Mouse (Mus musculus) intestine, embryonic 15.5 days (tissue): Measurements from ENCODE around the gene P2ry13. TPM values are rescaled to one million over a fixed set of nuclear protein-coding genes. Genes with fewer than 3 reads are reported as not detected.

Experiments
- ATAC-seq: fragments of 200-750 bp; cut with Nextera tagmentation; 2 replicates; pipeline ENCODE4 v1.8.0; 2017; ENCODE audit warnings: moderate TSS enrichment, moderate library complexity
- H3K27ac ChIP-seq: fragments of 300-500 bp; sonication (generic); 2 replicates; pipeline ENCODE4 v1.5.1; 2015; ENCODE audit warnings: mild to moderate bottlenecking, inconsistent platforms
- H3K27me3 ChIP-seq: fragments of 300-500 bp; sonication (generic); replicated peaks from 2 replicates; pipeline ENCODE4 v1.6.1; 2015; ENCODE audit warnings: inconsistent platforms
- H3K36me3 ChIP-seq: fragments of 300-500 bp; sonication (generic); 2 replicates; pipeline ENCODE4 v1.6.1; 2015; ENCODE audit warnings: inconsistent platforms
- H3K4me1 ChIP-seq: fragments of 300-500 bp; sonication (generic); replicated peaks from 2 replicates; pipeline ENCODE4 v1.6.1; 2015; ENCODE audit warnings: inconsistent platforms
- H3K4me2 ChIP-seq: fragments of 300-500 bp; sonication (generic); replicated peaks from 2 replicates; pipeline ENCODE4 v1.6.1; 2015; ENCODE audit warnings: mild to moderate bottlenecking, inconsistent platforms
- H3K4me3 ChIP-seq: fragments of 300-500 bp; sonication (generic); replicated peaks from 2 replicates; pipeline ENCODE4 v1.5.1; 2015; ENCODE audit warnings: inconsistent platforms
- H3K9ac ChIP-seq: fragments of 300-500 bp; sonication (generic); 2 replicates; pipeline ENCODE4 v1.6.1; 2015; ENCODE audit warnings: inconsistent platforms
- H3K9me3 ChIP-seq: fragments of 300-500 bp; sonication (generic); 2 replicates; pipeline ENCODE4 v1.6.1; 2016; ENCODE audit warnings: inconsistent platforms
- WGBS: fragments of 180-500 bp; shearing (Covaris S2); methylation state at CpG from one replicate; pipeline ENCODE4 v1.1.7; 2015; 5-methylcytosine and 5-hydroxymethylcytosine counted together
- polyA plus RNA-seq: library from polyadenylated mRNA; unstranded; fragments of >200 nt; fragmentation: Nextera tagmentation; extraction: Ambion mirVana; gene quantifications from 2 replicates; pipeline ENCODE4 v1.2.1, GENCODE M21; 2015

Gene P2ry13
- polyA plus RNA-seq, 1 experiment from 2014 or later: 1.2 TPM

DNA sequence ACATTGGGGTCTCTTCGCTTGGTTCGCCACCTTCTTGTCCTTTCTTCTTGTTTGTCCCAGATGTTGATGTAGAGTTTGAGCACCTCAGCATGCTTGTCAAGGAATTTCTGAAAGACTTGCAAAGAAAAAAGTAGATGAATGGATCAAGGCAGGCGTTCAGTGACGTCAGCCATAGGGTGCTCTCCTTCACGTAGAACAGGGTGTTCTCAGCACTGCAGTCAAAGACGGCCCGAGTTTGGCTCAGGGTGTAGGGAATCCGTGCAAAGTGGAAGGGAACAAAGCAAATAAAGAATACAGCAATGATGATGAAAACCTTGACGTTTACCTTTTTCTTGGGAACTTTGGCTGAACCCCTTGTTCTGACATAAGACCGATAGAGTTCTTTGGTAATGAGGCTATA, 6.5 kb upstream of the P2ry13 start:
- H3K4me3 ChIP-seq: no peak overlapping the region
- no peak overlapping the region for H3K9ac ChIP-seq
- WGBS: 89% methylated on average over 10 of the region's 10 CpGs
- no peaks in the 10 kb centered on the region for H3K36me3 ChIP-seq
- no peaks in the 10 kb centered on the region for H3K4me1 ChIP-seq
- H3K4me2 ChIP-seq: no peak overlapping the region
- no peak for ATAC-seq
- H3K9me3 ChIP-seq: no peaks in the 10 kb centered on the region
- H3K27me3 ChIP-seq: no peaks in the 10 kb centered on the region
- H3K27ac ChIP-seq: no peak overlapping the region

GRCm38 (mm10) chr3:59212404-59212803, 1.7 kb upstream of the P2ry13 start:
- Histone ChIP-seq H3K4me2 (no peak overlapping the region), H3K27ac (no peak overlapping the region)
- no peak for ATAC-seq

GRCm38 (mm10) chr3:59211784-59212183, 1.1 kb upstream of the P2ry13 start:
- H3K4me1 ChIP-seq: 0 out of 2 replicates have a peak, but pooled peaks cover 3% of the 10 kb centered on the region
- no peak for ATAC-seq
- 86% methylated on average over 8 of the region's 8 CpGs for WGBS
- no peaks in the 10 kb centered on the region for H3K27me3 ChIP-seq
- H3K9me3 ChIP-seq: no peaks in the 10 kb centered on the region
- no peak overlapping the region for H3K4me2 ChIP-seq
- no peaks in the 10 kb centered on the region for H3K36me3 ChIP-seq
- H3K9ac ChIP-seq: no peak overlapping the region
- no peak overlapping the region for H3K27ac ChIP-seq
- no peak overlapping the region for H3K4me3 ChIP-seq

More at GRCm38 (mm10) chr3:59212404-59212803, 1.7 kb upstream of the P2ry13 start:
- no peak overlapping the region for H3K4me3 ChIP-seq
- H3K27me3 ChIP-seq: no peaks in the 10 kb centered on the region
- H3K9ac ChIP-seq: no peak overlapping the region
- no peaks in the 10 kb centered on the region for H3K9me3 ChIP-seq
- 0 out of 2 replicates have a peak, but pooled peaks cover 3% of the 10 kb centered on the region for H3K4me1 ChIP-seq
- H3K36me3 ChIP-seq: no peaks in the 10 kb centered on the region

DNA sequence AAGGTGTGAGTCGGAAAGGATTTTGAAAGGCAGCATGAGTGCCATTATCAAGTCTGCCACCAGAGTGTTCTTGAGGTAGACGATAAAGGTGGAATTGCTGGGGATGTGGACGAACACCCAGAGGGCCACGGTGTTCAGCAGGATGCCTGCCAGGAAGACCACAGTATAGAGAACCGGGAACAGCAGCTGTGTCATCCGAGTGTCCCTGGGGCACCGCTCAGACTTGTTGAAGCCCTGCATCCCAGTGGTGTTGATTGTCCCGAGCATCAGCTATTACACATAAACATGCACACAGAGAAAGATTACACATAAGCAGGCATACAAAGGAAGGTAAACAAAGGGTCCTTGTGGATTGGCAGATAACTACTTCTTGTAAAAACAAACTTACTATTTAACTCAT, 593 bp downstream of the P2ry13 start:
- Histone ChIP-seq H3K9me3 (no peaks in the 10 kb centered on the region), H3K4me2 (no peak overlapping the region), H3K27me3 (no peaks in the 10 kb centered on the region), H3K4me1 (0 out of 2 replicates have a peak, but pooled peaks cover 3% of the 10 kb centered on the region), H3K9ac (no peak overlapping the region), H3K4me3 (no peak overlapping the region), H3K27ac (no peak overlapping the region), H3K36me3 (no peaks in the 10 kb centered on the region)
- ATAC-seq: no peak
- 72% methylated on average over 8 of the region's 8 CpGs for WGBS

DNA sequence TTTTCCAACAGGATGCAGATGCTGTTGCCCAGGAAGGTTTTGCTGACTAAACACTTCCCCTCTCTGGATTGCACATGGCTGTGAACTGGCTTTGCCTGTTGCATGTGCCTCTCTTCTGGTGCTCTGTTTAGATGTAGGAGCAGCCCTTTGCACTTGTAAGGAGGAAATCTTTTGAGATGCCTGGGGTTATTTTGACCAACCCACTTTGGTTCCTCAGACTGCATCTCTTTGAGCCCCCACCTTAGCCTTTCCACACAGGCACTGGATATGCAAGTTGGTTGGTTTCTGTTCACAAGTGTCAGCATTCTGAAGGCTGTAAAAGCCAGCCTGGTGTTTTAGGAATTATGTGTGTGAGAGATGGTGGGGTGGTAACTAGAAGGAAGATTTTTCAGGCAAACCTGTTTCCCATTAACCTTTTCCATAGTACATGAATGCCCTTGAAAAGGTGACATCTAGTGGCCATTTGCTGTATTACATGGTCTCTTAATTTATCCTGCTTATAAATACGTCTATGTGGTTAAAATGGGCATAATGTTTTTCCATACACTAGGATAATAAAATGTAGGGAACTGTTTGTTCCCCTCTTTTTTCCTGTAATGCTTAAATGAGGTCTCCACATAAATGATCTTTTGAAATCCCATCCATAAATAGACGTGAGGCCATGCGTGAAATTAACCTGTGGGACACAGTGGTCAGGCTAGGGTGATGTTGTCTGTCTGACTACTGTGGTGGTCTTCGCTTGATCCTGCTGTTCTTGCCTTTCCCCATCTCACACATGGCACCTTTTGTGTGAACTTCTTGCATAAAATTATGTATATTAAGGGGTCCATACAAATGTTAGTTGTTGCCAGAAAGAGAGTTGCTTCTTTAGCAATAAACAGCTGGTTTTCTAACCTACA, 1.8 kb downstream of the P2ry13 start:
- WGBS: 68% methylated on average over 4 of the region's 4 CpGs
- Histone ChIP-seq H3K27me3 (no peaks in the 10 kb centered on the region), H3K4me3 (no peak overlapping the region), H3K27ac (no peak overlapping the region), H3K4me2 (no peak overlapping the region), H3K9me3 (no peaks in the 10 kb centered on the region), H3K9ac (no peak overlapping the region), H3K36me3 (no peaks in the 10 kb centered on the region), H3K4me1 (0 out of 2 replicates have a peak, but pooled peaks cover 3% of the 10 kb centered on the region)
- peak; percentile 28 for ATAC-seq

- H3K4me1 ChIP-seq: 0 out of 2 replicates have a peak, but pooled peaks cover 3% of the 10 kb centered on the region
- H3K4me2 ChIP-seq: no peak overlapping the region
- no peaks in the 10 kb centered on the region for H3K27me3 ChIP-seq
- WGBS: 86% methylated on average over 4 of the region's 4 CpGs
- H3K9ac ChIP-seq: no peak overlapping the region
- H3K36me3 ChIP-seq: no peaks in the 10 kb centered on the region
- no peaks in the 10 kb centered on the region for H3K9me3 ChIP-seq
- H3K27ac ChIP-seq: no peak overlapping the region
- no peak overlapping the region for H3K4me3 ChIP-seq
- ATAC-seq: no peak
Observed at GRCm38 (mm10) chr3:59205941-59206340, 4.7 kb downstream of the P2ry13 start.

DNA sequence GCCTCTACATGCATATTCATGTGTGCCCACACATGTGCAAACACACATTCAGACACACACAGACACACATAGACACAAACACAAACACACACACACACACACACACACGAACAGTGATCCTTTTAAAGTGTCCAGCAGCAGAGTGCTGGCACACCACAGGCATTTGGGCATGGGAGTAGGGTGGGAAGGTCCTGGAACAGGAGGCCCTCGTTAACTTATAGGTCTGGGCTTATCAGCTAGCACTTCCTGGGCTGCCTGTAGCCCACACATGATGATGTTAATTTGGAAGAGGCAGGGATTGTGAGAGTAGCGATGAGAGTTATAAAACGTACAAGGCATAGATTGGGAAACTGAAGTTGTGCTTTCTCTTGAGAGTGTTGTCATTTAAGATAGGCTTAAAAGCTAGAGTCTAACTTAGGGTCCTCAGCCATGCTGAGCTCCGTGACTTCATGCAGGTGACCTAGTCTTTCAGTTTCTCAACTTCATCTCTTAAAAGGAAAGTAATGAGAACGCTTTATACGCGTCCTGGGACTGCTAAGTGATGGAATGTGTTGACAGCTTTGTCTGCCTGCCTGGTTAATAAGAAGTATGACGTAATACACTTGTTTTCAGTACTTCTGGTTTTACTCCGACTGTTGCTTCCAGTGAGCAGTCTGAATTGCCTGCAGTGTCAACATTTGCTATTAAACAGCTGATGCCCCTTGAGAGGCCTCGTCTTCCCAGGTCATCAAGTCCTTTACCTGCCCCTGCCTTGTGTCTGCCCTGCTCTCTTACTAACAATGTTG, 5.8 kb downstream of the P2ry13 start:
- Histone ChIP-seq H3K4me1 (0 out of 2 replicates have a peak, but pooled peaks cover 3% of the 10 kb centered on the region), H3K4me3 (no peak overlapping the region), H3K4me2 (no peak overlapping the region), H3K9ac (no peak overlapping the region), H3K27ac (no peak overlapping the region), H3K27me3 (no peaks in the 10 kb centered on the region), H3K9me3 (no peaks in the 10 kb centered on the region), H3K36me3 (no peaks in the 10 kb centered on the region)
- no peak for ATAC-seq
- 54% methylated on average over 11 of the region's 11 CpGs for WGBS

DNA sequence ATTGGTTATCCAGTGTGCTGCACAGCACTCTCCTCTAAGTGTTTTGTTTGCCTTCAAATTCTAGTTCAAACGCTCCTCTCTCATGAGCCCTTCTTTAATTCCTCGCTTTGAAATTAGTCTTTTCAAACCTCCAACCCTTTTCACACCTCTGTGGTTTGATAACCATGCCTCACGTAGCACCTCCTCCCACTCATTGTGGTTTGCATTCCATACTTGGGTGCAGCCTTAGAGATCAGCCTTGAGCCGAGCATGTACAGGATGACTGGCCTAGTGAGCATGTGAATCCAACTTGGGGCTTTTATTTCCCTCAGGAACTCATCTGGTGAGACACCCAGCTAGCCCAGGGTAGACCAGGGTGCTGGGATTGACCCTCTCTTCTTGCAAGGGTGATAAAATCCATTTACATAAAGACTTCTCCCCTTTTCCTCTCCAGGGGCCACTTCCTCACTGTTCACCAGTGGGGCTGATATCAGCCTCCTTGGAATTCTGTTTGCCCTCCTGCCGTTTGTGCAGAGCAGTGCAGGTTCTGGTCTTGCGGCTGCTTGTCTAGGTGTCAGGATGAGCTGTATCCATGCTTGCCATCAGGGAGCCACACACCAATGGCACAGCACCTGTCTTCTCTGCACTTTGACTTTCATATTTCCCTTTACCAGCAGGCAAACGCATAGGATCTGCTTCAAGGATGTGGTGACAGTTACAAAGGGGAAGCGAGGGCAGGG, 6.7 kb downstream of the P2ry13 start:
- no peak overlapping the region for H3K27ac ChIP-seq
- no peaks in the 10 kb centered on the region for H3K36me3 ChIP-seq
- H3K4me2 ChIP-seq: no peak overlapping the region
- WGBS: 68% methylated on average over 8 of the region's 8 CpGs
- H3K4me3 ChIP-seq: no peak overlapping the region
- H3K9ac ChIP-seq: no peak overlapping the region
- H3K4me1 ChIP-seq: 0 out of 2 replicates have a peak, but pooled peaks cover 3% of the 10 kb centered on the region
- H3K9me3 ChIP-seq: no peaks in the 10 kb centered on the region
- ATAC-seq: no peak
- no peaks in the 10 kb centered on the region for H3K27me3 ChIP-seq

- Histone ChIP-seq H3K4me2 (no peak overlapping the region), H3K36me3 (no peaks in the 10 kb centered on the region), H3K9me3 (no peaks in the 10 kb centered on the region), H3K27ac (no peak overlapping the region), H3K4me1 (no peaks in the 10 kb centered on the region), H3K9ac (no peak overlapping the region), H3K4me3 (no peak overlapping the region), H3K27me3 (no peaks in the 10 kb centered on the region)
- ATAC-seq: no peak
- 80% methylated on average over 4 of the region's 4 CpGs for whole genome bisulfite sequencing
Observed at GRCm38 (mm10) chr3:59197329-59197948, 13.2 kb downstream of the P2ry13 start.

DNA sequence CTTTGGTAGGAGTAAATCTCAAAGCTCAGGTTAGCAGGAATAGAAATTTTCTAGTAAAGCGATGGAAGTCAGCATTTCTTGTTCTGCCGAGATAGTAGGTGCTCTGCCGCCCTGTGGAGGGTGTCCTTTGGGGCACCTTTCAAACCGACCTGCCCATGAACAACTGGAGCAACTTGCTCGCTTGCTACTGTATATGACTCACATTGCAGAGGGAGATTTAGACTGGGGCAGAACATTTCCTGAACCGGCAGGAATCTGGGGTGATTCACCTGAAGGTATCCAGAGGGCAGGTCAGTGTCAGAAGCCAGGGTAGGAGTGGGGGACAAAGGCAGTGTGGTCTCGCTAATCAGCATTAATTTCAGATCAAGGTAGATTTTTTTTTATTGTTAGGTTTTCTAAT, 15.7 kb downstream of the P2ry13 start, which contains the start of gene Gpr87:
Gene Gpr87, minus strand, starts transcription at position 167 of the 400 bp plus-strand sequence.
- no peaks in the 10 kb centered on the region for H3K4me1 ChIP-seq
- no peak within 1 kb of the TSS for H3K27ac ChIP-seq
- no peak within 1 kb of the TSS for H3K4me2 ChIP-seq
- no peak within 1 kb of the TSS for H3K4me3 ChIP-seq
- H3K9ac ChIP-seq: no peak within 1 kb of the TSS
- 84% methylated on average over 7 of the region's 7 CpGs for WGBS
- no peak for ATAC-seq
- no peaks in the 10 kb centered on the region for H3K27me3 ChIP-seq
- H3K36me3 ChIP-seq: no peaks in the 10 kb centered on the region
- H3K9me3 ChIP-seq: no peaks in the 10 kb centered on the region

DNA sequence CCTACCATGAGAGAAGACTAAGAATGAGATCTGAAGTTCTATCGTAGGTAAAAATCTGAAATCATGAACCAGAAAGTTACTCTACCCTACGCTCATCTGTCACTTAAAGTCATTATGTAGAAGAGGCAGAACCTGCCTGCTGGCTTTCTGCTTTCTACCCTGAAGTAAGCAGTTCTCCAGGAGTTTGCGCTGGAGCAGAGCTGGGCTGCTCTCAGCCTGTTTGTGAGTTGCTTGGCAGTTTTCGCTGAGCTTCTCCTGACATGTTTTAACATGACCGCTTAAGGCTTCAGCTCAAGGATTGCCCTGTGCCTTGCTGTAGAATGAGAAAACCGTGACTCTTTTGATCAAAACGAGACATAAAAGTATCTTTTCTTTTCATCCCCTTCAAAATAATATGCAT, 16.6 kb downstream of the P2ry13 start:
- H3K9me3 ChIP-seq: no peaks in the 10 kb centered on the region
- H3K4me2 ChIP-seq: no peak overlapping the region
- WGBS: 89% methylated on average over 7 of the region's 7 CpGs
- no peaks in the 10 kb centered on the region for H3K4me1 ChIP-seq
- H3K9ac ChIP-seq: no peak overlapping the region
- no peak for ATAC-seq
- H3K27me3 ChIP-seq: no peaks in the 10 kb centered on the region
- no peaks in the 10 kb centered on the region for H3K36me3 ChIP-seq
- H3K27ac ChIP-seq: no peak overlapping the region
- H3K4me3 ChIP-seq: no peak overlapping the region
